Mouse (Mus musculus) layer of hippocampus, postnatal 36 days (tissue): Measurements from ENCODE around the gene Ier3. TPM values are rescaled to one million over a fixed set of nuclear protein-coding genes. Genes with fewer than 3 reads are reported as not detected.

Experiments
- DNase-seq, 2 experiments: peaks; one replicate each; pipeline ENCODE4 v3.0.0; 2022
- total RNA-seq, 2 experiments: library from RNA; stranded (reverse); gene quantifications; 2 replicates each; pipeline ENCODE4 v1.2.3; 2021

Gene Ier3
- total RNA-seq, 2 experiments from 2014 or later, result 4.2 to 6.5 TPM

DNA sequence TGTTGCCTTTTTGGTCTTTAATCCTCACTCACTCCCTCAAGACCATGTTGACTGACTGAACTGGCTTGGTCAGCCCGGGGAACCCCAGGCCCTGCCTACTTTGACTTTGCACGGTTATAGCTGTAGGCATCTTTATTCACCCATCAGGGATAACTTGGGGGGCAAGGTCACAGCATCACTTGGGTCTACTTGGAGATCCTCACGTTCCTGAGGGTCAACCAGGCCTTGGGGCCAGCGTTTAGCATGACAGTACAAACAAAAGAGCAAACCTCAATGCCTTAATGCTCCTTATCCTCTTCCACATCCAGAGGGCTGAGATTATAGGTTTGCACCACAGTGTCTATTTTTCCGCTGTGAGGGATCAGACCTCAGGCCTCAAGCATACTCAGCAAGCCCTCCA is 9.2 kb upstream of the Ier3 start:
- no peak for DNase-seq

DNA sequence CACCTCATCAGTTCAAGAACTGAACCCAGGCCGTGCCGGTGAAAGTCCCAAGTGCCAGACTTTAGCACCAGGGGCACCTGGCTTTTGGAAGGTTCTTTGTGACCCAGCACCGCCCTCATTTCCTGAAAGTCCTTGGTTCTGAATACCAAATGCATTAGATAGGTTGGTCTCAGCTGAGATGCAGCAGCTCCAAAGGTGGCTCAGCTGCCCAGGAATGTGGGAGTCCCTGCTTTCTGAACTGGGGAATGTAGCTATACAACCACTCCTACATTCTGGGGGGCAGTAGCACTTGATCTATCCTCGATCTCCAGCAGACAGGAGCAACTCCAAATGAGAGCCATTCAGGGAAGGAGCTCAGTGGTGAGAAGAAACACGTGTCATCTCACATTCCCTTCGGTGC is 8.7 kb upstream of the Ier3 start:
- DNase-seq, result no peak

DNA sequence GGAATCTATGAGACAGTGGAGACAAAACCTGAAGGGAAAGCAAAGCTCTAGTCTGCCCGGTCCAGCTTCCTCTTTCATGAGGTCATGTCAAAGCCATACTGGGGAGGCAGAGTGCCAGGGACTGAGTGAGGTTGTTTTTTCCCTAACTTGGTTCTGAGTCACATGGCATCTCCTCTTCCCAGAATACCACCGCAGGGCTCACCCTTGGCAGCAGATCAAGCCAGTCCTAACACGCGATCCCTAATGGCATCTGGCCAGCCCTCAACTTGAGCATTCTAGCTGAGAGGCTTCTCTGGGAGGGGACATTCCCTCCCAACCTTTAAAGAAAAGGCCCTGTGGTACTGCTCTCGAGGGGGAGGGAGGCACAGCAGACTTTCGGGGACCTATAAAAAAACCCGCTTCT is 8.2 kb upstream of the Ier3 start:
- peak; percentile 36 to 44 for DNase-seq

DNA sequence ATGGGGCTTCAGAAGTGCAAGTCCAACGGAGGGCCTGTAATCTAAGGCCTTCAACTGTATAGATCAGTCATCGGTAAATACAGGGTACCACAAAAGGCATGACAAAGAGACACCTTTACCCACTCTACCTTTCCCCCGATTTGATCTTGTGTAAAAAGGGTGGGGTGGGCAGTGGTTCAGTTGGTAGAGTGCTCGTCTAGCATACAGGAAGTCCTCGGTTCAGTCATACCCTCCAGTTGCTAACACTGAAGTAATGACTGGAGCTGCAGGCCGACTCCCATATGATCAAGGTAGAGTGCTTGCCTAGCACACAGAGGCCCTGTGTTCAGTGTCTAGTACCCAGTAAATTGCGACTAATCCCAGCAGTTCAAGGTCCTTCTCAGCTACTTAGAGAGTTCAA is 7.8 kb upstream of the Ier3 start:
- no peak for DNase-seq

DNA sequence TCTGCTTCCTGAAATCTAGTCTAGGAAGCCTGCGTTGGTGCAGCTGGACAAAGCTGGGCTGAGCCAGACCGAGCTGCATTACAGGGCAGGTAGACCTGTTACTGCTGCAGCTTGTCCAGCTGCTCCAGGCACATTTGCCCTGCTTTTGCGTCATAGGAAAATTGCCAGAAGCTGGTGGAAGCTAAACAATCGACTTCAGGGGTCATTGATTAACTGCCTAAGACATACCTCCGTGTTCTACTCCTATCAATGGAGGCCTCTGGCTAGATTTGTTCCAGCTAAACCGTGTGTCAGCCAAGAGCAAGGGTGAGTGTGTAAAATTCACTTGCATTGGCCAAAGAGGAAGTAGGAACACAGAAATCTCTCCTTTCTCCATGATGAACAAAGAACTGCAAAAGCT is 6.8 kb upstream of the Ier3 start:
- no peak for DNase-seq

DNA sequence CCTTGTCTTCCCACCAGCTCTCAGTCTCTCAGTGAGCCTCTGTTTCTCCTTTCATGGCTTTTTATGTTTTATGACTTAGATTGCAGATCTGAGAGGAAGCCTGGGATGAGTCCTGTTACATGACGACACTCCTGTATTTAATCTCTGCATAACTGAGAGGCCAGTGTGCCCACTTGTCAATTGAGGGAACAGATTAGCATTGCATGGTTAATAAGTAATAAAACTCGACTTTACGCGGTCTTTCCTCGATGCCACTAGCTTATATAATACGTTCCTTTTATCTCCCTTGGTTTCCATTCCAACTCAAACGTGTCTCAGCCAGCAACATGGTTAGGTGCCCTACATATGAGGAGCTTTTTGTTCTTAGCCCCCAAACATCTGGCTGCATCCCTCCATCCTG is 5.6 kb upstream of the Ier3 start:
- no peak for DNase-seq

DNA sequence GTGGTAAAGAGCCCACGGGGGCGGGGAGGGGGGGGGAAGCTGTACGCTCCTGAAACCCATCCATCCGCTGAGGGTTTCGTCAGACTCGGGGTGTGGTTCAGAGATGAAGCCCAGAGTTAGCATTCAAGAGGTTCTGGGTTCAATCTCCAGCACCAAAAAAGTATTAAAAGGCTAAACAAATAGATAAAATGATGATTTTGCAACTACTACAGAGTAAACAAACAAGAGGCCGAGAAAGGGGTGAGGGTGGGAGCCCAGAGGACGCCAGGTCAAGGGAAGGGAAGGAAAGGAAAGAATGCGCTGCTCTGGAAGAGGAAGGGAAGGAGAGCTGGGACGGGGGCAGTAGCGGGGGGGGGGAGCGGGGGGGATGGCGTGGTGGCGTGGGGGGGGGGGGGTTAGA is 4.8 kb upstream of the Ier3 start:
- no peak for DNase-seq

DNA sequence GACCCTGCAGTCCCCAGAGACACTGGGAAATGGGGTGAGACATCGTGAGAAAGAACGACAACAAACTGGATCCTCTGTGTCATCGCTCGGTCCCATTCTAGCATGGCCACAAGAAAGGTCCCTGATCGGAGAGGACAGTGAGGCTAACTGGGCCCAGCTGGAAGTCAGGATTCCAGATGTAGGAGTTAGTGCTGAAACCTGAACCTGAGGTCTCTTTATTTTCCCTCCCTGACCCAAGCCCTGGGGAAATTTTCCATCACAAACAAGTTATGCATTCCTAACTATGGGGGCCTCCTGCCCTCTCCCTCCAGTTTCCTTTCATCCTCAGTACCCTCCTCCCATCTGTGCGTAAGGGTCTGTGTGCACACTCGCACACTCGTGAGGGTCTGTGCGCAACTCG is 4.3 kb upstream of the Ier3 start:
- no peak for DNase-seq

DNA sequence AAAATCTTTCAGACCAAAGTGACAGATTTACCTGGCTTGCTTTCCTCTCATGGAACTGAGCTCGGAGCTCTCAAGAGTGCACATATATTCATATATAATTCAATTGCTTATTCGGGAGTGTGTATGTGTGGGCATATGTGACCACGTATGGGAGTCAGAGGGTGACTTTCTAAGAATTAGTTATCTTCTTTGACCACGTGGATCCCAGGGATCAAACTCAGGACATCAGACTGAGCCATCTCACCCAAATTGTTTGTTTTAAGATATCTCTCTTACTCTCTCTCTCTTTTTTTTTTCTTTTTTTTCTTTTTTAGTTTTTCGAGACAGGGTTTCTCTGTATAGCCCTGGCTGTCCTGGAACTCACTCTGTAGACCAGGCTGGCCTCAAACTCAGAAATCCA is 1.4 kb upstream of the Ier3 start:
- no peak for DNase-seq

DNA sequence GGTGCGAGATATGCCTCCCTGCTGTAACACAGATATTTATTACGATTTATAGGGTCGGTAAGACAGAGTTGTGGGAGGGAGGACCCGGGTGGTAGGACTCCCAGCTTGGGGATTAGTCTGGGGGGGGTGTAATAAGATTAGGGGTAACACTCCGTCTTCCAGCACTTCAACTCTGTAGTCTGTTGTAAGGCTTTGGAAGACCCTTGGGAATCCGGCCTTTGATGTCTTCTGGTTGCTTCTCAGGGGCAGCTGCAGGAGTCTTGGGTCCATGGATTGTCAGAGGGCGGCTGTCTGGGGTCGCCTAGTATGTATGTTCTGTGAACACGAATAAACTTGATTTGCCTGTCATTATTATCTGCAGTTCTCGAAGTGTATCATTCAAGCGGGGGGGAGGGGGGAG is 1.1 kb downstream of the Ier3 start:
- DNase-seq, result no peak

DNA sequence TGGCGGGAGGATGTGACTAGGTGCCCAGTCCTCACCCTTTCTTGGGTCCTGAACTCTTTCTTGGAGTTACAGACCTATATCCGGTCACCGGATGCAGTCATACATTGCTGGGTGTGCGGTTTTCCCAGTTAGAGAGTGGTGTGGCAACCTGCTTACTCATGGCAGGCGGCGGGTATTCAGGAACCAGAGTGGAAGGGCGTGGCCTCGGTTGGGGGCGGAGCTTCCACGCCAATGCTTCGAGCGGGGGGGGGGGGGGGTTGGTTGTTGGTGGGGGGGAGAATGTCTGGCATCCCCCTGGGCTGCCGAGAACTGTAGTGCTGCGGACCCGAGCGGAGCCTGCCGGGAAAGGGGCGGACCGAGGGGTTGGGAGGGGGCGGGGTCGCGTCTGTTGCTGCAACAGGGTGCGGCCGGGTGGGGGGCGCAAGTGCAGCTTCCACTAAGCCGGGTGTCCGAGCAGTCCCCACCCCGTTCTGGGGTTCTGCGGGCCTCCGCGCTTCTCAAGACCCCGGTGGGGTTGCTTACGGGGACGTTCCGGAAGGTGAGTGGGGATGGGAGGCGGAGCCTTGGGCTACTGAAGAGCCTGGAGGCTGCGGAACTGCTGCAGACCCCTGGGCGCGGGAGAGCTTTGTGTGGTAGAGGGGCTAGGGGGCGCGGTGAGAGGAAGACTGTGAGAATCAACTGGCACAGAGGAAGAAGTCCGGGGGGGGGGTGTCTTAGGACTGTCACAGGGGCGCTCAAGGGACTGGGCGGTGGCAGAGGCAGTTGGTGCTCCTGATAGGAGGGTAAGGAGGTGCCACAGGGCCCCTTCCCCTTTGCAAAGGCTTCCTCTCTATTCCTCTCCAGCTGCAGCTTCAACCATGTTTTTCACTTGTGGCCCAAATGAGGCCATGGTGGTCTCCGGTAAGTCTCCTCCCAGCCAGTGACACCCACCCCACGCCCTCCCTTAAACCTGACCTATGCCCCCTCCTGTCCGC is 1.8 kb downstream of the Ier3 start, which contains the start of gene Flot1:
Gene Flot1, plus strand, starts transcription at position 267 of the 974 bp plus-strand sequence.
- peak; percentile 63 to 67 for DNase-seq

DNA sequence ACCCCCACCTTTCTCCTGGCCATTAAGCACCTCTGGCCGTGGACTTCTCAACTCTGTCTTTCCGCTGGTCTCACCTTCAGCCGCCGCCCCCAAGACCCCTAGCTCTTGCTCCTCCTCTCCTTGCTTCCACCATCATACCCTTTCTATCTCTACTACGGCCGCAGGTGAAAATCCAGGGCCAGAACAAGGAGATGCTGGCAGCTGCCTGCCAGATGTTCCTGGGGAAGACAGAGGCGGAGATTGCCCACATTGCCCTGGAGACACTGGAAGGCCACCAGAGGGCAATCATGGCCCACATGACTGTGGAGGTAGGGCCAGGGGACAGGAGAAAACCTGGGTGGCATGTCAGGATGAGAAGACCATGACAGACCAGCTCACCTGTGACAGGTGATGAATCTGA is 2.9 kb downstream of the Ier3 start:
- DNase-seq, result no peak

DNA sequence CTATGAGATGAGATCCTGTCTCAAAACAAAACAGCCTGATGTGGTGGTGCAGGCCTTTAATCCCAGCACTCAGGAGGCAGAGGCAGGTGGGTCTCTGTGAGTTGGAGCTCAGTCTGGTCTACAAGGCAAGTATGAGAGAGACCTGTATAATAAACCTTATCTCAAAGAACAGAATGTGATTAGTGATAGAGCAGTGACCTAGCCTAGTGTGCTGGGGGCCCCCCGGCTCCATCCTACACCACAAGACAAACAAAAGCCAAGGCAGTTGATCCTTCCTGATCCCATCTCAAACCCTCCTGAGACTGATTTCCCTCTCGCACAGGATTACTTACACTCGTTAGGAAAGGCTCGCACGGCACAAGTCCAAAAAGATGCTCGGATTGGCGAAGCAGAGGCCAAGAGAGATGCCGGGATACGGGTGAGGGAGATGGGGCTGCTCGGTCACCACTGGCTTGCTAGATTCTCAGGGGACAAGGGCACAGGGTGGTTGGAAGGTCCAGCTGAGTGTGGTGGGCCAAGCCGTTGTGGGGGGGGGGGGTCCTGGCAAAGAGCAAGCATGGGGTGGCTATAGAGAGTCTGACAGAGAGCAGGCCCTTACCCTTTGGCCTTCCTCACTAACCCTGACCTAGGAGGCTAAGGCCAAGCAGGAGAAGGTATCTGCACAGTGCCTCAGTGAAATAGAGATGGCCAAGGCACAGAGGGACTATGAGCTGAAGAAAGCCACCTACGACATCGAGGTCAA is 3.8 kb downstream of the Ier3 start:
- DNase-seq, result no peak

DNA sequence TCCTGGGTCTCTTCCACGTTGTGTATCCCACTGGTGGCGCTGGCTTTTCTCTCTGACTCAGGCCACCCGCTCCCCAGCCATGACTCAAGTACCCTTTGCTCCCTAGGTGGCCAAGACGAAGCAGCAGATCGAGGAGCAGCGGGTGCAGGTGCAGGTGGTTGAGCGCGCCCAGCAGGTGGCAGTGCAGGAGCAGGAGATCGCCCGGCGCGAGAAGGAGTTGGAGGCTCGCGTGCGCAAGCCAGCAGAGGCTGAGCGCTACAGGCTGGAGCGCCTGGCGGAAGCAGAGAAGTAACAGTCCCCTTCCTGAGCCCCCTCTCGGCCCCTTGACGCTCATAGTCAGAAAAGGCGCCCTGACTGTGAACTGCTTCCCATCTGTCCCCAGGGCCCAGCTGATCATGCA is 8.3 kb downstream of the Ier3 start:
- peak; percentile 76 to 80 for DNase-seq

DNA sequence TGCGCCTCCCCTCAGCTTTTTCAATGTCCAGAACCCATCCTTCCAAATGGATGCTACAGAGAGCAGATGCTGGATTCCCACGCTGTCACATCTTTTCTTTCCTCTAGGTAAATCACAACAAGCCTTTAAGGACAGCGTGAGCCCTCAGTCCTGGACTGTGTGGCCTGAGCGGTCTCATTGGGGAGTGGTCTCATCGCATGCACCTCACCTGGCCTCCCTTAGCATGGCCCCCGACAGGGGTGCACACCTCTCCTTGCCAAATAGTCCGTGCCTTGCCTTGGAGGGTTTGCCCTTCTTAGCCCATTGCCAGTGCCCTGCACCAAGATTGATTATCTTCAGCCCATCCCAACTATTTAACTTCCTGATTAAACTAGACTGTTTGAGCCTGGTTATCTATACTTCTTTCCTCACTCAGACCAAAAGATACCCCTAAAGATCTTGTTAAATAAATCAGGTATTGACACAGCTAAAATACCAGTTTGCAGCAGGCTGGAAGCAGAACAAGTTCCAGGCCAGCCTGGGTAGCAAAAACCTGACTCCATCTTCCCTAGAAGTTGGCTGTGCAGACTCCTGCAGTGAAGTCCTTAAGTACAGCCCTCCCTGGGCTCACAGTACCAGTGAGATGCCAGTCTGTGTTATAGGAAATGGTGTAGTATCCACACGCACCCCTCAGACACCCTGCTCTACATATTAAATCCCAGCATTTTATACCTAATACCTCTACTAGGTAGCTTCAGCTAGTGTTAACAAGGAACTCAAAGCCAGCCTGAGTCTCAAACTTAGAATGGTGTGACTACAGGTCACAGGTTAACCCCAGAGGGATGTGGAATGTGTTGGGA is 11.1 kb downstream of the Ier3 start:
- no peak for DNase-seq

DNA sequence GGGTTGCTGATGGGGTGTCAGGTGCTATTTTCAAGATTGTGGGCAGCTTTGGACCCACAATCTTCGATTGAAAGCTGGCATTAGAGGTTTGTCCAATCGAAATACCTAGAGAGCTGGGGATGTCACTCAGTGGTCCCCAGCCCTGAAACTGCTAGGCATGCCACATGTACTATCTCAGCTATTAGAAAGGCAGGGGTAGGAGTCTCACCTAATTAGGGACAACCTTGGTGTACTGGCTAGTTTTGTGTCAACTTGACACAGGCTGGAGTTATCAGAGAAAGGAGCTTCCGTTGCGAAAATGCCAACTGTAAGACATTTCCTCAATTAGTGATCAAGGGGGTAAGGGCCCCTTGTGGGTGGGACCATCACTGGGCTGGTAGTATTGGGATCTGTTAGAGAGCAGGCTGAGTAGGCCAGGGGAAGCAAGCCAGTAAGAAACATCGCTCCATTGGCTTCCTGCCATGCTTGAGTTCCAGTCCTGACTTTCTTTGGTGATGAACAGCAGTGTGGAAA is 11.8 kb downstream of the Ier3 start:
- DNase-seq, result no peak

DNA sequence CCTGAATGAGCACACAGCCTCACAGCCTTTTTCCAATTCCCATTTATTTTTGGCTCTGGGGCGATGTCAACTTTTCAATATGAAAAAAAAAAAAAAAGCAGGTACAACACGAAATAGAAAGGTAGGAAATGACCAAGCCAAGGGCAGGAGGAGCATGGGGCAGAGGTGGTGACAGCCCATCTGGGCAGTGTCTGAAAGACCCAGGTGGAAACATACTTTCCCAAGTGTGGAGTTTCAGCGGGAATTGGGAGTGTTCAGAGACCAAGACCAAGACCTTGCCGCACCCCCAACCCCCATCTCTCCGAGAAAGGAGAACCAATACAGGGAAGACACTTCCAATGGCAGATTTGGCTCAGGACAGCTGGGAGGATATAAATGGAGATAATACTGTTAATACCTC is 12.4 kb downstream of the Ier3 start:
- DNase-seq, result no peak

DNA sequence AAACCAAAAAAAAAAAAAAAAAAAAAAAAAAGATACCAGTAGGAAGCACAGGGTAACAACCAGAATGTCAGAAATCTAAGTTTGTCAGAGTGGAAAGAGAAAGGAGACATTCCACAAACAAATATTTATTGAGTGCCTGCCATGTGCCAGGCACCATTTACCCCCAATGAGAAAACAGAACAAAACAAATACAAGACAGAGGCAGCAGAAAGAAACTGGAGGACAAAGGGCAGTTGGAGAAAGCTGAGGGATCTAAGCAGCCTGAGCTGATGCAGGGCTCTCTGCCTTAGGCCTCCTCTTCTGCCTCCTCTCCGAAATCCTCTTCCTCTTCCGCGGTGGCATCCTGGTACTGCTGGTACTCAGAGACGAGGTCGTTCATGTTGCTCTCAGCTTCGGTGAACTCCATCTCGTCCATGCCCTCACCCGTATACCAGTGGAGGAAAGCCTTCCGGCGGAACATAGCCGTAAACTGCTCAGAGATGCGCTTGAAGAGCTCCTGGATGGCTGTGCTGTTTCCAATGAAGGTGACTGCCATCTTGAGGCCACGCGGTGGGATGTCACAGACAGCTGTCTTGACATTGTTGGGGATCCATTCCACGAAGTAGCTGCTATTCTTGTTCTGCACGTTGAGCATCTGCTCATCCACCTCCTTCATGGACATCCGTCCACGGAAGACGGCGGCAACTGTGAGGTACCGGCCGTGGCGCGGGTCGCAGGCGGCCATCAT is 13.4 kb downstream of the Ier3 start:
- DNase-seq, result peak in 1 of 2 experiments; percentile 29

DNA sequence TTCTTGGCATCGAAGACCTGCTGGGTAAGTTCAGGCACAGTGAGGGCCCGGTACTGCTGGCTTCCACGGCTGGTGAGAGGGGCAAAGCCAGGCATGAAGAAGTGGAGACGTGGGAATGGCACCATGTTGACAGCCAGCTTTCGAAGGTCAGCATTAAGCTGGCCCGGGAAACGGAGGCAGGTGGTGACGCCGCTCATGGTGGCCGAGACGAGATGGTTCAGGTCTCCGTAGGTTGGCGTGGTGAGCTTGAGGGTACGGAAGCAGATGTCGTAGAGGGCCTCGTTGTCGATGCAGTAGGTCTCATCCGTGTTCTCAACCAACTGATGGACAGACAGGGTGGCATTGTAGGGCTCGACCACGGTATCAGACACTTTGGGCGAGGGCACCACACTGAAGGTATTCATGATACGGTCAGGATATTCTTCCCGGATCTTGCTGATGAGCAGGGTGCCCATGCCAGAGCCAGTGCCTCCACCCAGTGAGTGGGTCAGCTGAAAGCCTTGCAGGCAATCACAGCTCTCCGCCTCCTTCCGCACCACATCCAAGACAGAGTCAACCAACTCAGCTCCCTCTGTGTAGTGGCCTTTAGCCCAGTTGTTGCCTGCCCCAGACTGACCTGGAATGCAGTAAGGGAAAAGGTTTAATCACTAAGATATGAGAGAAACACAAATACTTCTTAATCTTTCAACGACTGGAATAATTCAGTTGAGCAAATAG is 14.1 kb downstream of the Ier3 start:
- DNase-seq, result no peak

DNA sequence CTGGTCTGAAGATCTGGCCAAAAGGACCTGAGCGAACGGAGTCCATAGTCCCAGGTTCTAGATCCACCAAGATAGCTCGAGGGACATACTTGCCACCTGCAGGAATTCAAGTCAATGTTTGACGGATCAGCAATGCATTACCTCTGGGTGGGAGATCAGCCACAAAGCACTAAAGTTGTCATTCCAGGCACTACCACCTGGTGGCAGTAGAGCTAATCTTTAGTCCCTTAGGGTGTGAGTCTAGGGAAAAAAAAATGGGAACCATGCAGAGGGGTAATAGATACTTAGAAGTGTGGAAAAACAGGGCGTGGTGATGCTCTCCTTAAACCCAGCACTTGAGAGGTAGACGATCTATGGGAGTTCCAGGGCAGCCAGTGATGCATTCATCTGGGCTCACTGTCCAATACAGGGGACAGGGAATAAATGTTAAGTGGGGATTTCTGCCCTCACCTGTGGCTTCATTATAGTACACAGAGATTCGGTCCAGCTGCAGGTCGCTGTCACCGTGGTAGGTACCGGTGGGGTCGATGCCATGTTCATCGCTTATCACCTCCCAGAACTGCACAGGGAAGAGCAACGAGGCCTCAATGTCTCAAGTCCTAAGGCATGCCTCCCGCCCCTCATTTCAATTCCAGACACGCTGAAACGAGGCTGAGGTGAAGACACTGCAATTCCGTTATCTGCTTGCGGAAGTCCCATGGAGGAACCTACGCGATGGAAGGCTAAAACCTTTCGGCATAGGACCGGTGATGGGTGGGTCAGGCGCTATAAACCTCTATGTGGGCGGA is 14.9 kb downstream of the Ier3 start:
- DNase-seq, result peak; percentile 76 to 82
